Mouse (Mus musculus): ENCODE results near the gene Nup188. TPM values are rescaled to one million over a fixed set of nuclear protein-coding genes. Genes with fewer than 3 reads are reported as not detected.

The Nup188 gene
- 12.8 and 17.0 TPM in 2 replicates for polyA plus RNA-seq (2012; rRNA removed)

DNA sequence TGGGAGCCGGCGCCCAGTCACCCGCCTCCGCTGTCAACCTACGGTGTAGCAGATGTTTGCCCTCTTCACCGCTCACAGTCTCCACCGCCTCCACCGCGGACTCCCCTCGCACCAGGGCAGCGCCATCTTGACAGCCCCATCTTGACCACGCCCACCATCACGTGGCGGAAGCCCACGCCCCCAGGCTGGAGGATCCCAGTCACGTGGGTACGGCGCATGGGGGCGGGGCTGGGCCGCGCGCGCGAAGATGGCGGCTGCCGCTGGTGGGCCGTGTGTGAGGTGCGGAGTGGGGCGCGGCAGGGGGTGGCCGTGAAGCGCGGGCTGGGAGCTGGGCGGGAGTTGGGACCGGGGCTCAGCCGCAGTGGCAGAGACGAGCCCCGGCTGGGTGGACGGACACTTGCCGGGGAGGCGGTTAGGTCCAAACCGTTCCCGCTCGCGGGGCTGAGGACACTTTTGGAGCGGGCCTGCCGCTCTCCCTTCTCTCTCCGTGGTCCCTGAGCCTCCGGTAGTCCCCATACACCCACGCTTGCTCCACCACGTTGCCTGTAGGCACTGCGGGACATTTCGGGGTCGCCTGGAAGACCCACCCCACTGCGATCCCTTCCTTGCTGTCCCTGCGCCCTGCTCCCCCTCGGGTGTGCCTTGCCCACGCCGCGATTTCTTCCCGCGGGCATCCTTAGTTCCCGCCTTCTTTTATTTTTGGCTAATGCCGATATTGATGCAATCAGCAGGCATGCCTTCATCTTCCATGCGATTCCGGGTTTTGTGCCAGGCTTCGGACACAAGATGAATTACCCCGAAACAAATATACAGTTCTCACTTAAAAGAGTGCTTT, at the start of gene Nup188, which contains the start of gene Dolk:
TSS of gene Nup188 (plus strand) at position 206 of the 835 bp plus-strand sequence.
TSS of gene Dolk (minus strand) at position 143 of the 835 bp plus-strand sequence.

DNA sequence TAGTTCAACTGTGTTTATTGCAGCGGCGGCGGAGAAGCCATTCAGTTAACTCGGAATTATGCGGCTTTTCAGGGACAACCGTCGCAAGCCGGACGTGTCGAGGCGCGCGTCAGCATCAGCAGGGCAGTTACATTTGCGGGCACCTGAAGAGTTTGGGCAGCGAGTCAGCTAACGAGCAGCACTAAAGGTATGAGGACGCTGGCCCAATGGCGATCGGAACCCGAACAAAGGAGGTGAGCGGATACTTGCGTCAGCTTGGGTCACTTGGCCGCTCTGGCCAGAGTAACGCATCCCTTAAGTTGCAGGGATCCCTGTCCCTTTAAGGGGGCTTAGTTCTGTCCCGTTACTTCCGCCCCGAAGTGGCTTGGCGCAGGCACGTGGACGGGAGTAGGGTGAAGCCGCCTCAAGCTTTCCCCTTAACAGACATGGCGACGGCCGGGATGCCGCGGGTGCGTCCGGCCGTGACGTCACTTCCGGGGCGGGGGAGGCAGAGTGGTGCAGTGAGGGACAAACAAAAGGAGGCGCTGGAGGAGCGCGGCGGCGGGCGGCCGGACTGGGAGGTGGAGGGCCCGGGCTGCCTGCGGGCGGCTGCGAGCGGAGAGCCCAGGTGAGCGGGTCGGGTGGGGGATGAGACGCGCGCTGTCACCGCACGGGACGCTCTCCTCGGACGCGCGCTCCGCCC, 48.9 kb upstream of the Nup188 start, which contains the start of gene Lrrc8a:
TSS of gene Lrrc8a (plus strand) at position 517 of the 682 bp plus-strand sequence.

GRCm38 (mm10) chr2:30240267-30240666, 45.9 kb upstream of the Nup188 start, which contains the start of gene Gm28035:
TSS of gene Gm28035 (plus strand) at chr2:30240567.

DNA sequence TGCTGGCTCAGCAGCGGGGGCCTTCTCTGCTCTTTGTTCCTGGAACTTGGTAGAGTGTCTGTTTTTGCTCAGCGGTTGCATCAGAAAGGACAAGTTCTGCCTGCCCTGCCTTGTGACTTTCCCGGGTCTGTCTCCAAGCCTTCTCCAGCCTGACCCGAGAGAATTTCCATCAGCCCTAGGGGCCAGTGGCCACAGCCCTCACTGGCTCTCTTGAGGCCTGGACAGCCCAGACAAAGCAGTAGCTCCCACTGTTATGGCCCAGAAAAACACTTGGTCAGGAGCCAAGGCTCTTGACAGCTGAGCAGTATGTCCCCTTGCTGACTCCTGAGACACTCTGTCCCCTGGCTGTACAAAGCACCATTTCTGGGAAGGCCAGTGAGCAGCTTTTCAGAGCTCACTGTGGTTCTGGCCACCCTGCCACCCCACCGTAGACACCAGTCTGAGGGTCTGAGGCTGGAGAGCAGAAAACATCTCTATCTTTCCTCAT, 20.4 kb upstream of the Nup188 start, which contains the start of gene Phyhd1:
TSS of gene Phyhd1 (plus strand) at position 437 of the 487 bp plus-strand sequence.

GRCm38 (mm10) chr2:30280743-30281142, 5.5 kb upstream of the Nup188 start, which contains the start of gene Gm28038:
TSS of gene Gm28038 (plus strand) at chr2:30281043.

GRCm38 (mm10) chr2:30358533-30359531, 72.6 kb downstream of the Nup188 start, which contains the start of gene Sh3glb2:
TSS of gene Sh3glb2 (minus strand) at chr2:30359337.

DNA sequence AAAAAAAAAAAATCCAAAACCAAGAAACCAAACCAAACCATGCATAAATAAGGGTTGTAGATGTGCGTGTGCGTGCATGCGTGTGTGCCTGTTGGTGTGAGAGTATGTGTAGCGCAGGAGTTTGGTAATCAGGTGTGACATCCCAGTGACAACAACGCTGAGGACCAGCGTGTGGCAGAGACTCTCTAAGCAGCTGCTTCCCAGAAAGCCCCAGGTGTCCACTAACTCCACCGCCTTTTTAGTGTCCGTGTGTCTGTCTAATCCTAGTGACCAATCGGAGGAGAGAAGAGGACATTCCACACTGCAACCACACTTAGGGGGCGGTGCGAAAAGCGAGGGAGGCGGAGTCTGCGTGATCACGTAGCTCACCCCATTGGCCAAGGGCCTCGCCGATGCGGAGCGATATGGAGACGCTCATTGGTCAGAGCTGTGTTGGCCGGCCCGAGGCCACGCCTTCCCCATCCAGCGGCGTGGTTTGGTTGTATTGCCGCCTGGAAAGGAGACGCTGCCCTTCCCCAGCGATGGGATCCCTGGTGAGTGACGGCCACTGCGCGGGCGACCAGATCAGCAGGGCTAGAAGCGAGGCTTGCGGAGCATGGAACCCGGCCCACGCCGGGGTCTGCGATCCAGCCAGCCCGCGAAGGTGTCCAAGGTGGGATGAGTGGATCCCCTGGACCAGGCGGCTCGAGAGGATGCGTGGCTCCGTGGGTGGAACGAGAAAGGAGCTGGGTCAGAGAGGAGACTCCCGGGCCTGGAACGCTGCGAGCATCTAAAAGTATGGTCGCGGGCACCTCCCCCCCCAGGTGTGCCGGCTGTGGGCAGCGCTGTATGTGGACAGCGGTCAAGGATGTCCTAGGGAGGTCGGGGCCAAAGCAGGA, 77.8 kb downstream of the Nup188 start, which contains the start of gene Miga2:
TSS of gene Miga2 (plus strand) at position 461 of the 878 bp plus-strand sequence.

DNA sequence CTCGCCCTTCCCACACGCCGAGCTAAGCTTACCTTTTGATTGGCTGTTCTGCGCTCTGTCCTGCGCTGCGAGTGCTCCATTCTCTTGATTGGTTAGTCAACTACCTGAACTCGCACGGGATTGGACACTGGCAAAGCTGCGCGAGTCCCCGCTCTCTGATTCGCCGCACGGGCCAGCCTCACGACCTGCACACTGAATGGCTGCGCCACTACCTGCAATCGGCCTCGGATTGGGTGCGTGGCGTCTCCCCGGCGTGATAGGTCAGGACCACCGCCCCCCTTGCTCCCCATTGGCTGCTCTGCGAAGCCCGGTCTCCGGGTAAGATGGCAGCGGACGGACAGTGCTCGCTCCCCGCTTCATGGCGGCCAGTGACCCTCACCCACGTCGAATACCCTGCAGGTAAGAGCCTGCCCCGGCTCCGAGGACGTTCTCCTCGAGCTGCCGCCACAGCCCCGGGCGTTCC, 105.9 kb downstream of the Nup188 start, which contains the start of gene Dolpp1:
TSS of gene Dolpp1 (plus strand) at position 141 of the 463 bp plus-strand sequence.

Other genes starting within 250 kb of the Nup188 start
- gene Wdr34, start 237.5 kb upstream of the Nup188 start, polyA plus RNA-seq (2012; rRNA removed): 5.2 and 5.7 TPM in 2 replicates
- gene Set, start 229.0 kb upstream of the Nup188 start, polyA plus RNA-seq (2012; rRNA removed): 185 and 242 TPM in 2 replicates
- gene Pkn3, start 208.7 kb upstream of the Nup188 start, polyA plus RNA-seq (2012; rRNA removed): 3.1 and 3.2 TPM in 2 replicates
- 21.0 and 25.7 TPM in 2 replicates for gene Zdhhc12, start 192.7 kb upstream of the Nup188 start, polyA plus RNA-seq (2012; rRNA removed)
- 6.6 and 7.7 TPM in 2 replicates for gene Zer1, start 161.8 kb upstream of the Nup188 start, polyA plus RNA-seq (2012; rRNA removed)
- gene Tbc1d13, start 152.7 kb upstream of the Nup188 start, polyA plus RNA-seq (2012; rRNA removed): 9.1 and 11.7 TPM in 2 replicates
- 10.4 and 12.0 TPM in 2 replicates for gene Endog, start 114.9 kb upstream of the Nup188 start, polyA plus RNA-seq (2012; rRNA removed)
- gene Spout1, start 107.9 kb upstream of the Nup188 start, polyA plus RNA-seq (2012; rRNA removed): 21.1 and 21.7 TPM in 2 replicates
- gene Kyat1, start 80.5 kb upstream of the Nup188 start, polyA plus RNA-seq (2012; rRNA removed): 13.0 and 14.4 TPM in 2 replicates
- 3.1 and 3.7 TPM in 2 replicates for gene Lrrc8a, start 48.7 kb upstream of the Nup188 start, polyA plus RNA-seq (2012; rRNA removed)
- 0.84 and 0.92 TPM in 2 replicates for gene Gm28035, start 45.8 kb upstream of the Nup188 start, polyA plus RNA-seq (2012; rRNA removed)
- 15.2 and 18.6 TPM in 2 replicates for gene Phyhd1, start 20.2 kb upstream of the Nup188 start, polyA plus RNA-seq (2012; rRNA removed)
- not detected in 2 replicates for gene Gm28038, start 5.4 kb upstream of the Nup188 start, polyA plus RNA-seq (2012; rRNA removed)
- gene Dolk, start 63 bp upstream of the Nup188 start, polyA plus RNA-seq (2012; rRNA removed): 4.3 and 5.0 TPM in 2 replicates
- gene Sh3glb2, start 72.9 kb downstream of the Nup188 start, polyA plus RNA-seq (2012; rRNA removed): 19.1 and 20.9 TPM in 2 replicates
- gene Miga2, start 77.8 kb downstream of the Nup188 start, polyA plus RNA-seq (2012; rRNA removed): 5.6 and 6.8 TPM in 2 replicates
- gene Dolpp1, start 105.9 kb downstream of the Nup188 start, polyA plus RNA-seq (2012; rRNA removed): 13.3 and 17.3 TPM in 2 replicates
- 12.5 and 14.2 TPM in 2 replicates for gene Crat, start 129.4 kb downstream of the Nup188 start, polyA plus RNA-seq (2012; rRNA removed)
- 61.7 and 77.5 TPM in 2 replicates for gene Ptpa, start 129.6 kb downstream of the Nup188 start, polyA plus RNA-seq (2012; rRNA removed)
- gene Ier5l, start 187.8 kb downstream of the Nup188 start, polyA plus RNA-seq (2012; rRNA removed): 0.72 and 0.74 TPM in 2 replicates